Mouse (Mus musculus): ENCODE results near the gene Siglec1.
"Not testable (repeated sequence)": the region's sequence is repeated elsewhere in the genome, so short reads cannot be mapped to it uniquely, and the experiment has no call there.

Gene Siglec1

DNA sequence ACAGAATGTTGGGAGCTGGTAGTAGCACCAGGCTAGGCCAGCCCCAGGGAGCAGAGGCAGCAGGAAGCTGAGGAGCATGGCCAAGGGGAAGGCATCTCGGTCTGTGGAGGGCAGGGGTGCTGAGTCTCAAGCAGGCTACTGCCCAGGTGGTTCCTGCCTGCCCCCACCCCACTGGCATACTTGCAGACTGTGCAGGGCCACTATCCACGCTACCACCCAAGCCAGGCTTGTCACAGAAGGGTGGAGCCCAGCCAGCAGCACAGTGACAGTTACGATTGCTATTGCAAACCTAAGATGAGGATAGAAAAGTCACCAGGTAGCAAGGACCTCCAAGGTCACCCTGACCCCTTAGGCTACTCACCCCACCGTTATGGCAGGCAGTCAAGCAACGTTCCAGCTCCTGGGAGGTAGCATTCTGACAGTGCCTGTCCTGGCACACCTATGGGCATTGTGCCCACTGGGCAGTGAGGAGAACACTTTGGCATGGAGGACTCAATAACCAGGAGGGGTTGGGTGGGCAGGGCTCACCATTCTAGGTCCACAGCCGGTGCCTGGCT lies 33.6 kb downstream of the Siglec1 start:
- no peak for DNase-seq (ENCODE audit: low spot score in 2 of 2)

DNA sequence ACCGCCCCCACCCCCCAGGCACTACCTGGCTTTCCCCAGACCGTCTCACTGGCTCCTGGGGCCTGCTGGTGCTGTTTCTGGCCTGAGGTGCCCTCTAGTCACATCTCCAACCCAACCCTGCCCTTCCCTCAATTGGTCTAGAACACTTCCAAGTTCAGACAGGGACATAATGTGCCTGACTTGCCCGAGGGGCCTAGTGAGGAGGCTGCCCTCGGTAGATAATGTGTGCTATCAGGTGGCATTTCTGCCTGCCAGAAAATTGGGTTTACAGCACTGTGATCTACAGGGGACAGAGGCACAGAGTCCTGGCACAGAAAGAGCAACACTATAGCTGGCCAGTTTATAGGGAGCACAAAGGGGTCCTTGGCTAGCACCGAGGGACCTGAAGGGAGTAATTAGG lies 34.5 kb downstream of the Siglec1 start:
- no peak for DNase-seq (ENCODE audit: low spot score in 2 of 2)

DNA sequence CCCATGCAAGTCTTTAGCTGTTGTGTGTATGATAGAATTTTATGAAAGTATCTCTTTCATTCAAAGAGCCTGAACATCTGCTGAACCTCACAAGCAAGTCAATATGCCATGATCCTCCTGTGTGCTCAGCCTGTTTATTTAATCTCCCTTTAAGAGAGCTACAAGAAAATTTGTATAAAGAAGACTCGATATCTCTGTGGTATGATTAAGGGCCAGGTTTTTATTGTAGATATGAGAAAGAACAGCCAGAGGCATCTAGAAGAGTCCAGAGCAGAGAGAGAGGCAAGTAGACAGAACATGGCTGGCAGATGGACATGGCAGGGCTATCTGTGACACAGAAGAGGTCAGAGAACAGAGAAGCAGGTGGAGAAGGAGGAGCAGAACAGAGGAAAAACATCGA lies 40.5 kb downstream of the Siglec1 start:
- DNase-seq (ENCODE audit: low spot score in 2 of 2) = no peak

DNA sequence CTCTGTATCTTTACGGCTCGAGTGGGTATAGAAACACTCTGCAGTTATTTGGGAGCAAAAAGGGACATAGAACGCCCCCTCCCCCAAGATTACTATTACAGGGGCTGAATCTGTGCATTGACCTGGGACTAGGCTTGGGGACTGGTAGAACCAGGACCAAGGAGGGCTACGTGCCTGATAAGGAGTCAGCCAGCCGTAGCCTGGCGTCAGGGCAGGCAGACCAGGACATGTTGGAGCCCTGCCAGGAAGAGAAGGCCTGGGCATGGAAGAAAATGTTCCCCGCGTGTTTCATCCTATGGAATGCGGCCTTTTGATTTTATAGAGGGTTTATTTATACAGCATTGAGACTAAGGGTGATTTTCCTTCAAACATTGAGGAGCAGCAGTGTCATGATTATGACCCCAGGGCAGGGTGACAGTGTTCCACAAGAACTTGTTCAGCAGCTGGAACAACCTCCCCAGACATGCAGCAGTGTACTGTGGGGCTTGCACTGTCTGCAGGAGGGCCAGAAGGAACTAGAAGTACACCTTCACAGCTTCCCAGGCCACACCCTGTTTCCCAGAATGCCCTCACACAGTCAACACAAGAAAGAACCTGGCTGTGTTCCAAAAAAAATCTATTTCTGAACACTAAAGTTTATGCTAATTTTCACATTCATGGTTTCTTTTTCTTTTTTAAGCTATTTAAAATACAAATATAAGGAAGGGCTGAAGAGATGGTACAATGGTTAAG lies 41.4 kb downstream of the Siglec1 start:
- DNase-seq (ENCODE audit: low spot score in 2 of 2) = no peak

DNA sequence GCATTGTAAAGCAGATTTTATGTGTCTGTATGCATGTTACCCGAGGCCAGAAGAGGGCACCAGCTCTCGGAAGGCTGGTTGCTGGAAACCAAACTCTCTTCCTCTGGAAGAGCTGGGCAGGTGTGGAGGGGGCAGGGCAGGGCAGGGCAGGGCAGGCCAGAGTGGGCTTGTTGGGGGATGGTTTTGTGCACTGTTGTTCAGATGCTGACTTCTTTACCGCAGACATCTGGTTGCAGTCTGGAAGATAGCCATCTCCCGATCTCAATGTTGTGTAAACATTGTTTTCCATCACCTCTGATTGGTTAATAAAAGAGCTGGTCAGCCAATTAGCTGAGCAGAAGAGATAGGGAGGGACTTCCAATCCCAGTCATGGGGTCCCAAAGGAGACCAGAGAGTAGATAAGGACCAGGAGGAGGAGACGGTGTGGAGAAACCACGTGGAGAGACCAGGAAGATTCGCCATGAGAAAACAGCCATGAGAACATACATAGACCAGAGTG lies 42.2 kb downstream of the Siglec1 start:
- no peak for DNase-seq (ENCODE audit: low spot score in 2 of 2)

DNA sequence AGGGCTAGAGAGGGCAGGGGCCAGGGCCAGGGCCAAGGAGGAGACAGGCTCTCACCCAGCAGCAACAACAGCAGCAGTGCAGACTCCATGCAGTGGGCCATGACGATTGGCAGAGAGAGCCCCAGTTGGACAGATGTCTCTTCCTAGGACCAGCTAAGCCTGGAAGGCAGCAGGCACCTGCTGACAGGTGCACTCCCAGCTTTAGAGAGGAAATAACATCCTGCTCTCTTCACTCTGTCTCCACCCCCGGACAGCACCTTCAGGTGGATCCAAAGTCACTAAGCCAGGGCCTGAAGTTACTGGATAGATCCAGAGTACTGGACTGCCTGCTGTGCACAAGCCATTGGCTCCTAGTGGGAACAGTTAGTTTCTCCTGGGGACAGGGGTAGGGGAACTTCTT lies 43.6 kb downstream of the Siglec1 start, which contains the start of gene Gfra4:
Gene Gfra4, minus strand, starts transcription at position 101 of the 400 bp plus-strand sequence.
- no peak for DNase-seq (ENCODE audit: low spot score in 2 of 2)

DNA sequence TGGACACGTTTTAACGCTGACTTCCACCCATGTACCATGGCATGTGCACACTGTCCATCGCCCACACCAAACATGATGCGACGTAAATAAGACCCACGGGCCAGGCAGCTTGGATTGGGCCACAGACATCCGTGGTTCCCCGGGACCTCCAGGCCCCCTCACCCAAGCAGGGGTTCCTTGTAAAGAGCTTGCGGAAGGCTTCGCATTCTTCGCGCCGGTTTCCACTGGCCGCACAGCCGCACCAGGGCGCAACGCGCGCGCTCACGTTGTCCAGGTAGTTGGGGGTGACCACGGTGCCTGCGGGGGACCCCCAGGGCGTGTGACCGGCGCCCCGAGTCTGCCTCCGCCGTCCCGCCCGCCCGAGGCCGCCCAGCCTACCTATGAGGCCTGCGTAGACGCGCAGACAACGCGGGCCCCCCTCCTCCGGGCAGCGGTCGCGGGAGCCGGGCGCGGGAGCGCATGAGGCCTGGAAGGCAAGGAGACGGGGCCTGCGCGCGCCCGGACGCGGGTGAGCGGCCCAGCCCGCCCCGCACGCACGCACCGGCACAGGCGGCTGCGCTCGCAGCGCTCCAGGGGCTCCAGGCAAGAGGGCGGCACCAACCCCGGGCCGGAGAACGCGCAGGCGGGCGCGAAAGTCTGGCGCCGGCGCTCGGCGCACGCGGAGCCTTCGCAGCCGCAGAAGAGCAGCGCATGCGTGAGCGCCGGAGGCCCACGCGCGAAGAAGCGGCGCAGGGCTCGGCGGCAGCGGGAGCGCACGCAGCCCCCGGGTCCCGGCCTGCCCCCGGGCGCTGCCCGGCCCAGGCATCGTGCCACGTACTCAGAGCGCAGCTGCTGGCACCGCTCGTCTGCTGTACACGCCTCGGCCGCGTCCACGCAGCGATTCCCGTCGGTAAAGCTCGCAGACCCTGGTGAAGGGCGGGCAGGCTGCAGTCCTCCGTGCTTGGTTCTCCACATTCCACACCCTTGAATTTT lies 45.4 kb downstream of the Siglec1 start:
- DNase-seq (ENCODE audit: low spot score in 2 of 2) = no peak

DNA sequence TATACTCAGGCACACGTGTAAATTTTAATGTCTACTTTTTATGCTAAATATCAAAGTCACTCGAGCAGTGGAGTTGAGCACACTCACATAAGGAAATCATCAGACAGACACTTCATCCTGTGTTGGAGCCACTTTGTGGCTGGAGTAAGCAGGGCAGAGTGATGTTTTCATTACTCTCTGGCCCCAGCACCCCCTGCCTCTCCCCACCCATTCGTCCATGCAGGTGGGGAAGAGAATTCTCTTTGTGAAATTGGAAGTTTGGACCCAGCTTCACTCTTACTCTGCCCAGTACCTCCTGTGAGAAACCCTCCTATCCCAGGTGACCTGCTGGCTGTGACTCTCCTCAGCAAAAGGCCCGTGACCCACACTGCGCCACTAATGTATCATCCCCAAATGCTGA lies 47.9 kb downstream of the Siglec1 start:
- DNase-seq (ENCODE audit: low spot score in 2 of 2) = no peak

DNA sequence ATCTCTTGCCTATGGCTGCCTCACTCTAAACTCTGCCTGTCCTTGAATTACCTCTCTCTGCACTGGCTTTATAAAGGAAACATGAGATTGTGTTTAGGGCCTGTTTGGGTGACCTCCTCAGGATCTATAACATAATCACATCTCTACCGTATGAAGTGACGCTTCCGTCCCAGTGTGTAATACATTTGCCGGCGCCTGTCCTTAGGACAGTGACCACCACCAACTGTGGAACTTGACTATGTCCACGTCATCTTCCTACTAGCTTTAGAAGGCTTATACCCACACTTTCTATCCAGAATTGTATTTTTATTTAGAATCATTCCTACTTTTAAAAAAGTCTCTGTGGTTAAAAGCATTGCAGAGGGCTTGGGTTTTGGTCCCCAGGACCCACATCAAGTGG lies 48.4 kb downstream of the Siglec1 start:
- no peak for DNase-seq (ENCODE audit: low spot score in 2 of 2)

DNA sequence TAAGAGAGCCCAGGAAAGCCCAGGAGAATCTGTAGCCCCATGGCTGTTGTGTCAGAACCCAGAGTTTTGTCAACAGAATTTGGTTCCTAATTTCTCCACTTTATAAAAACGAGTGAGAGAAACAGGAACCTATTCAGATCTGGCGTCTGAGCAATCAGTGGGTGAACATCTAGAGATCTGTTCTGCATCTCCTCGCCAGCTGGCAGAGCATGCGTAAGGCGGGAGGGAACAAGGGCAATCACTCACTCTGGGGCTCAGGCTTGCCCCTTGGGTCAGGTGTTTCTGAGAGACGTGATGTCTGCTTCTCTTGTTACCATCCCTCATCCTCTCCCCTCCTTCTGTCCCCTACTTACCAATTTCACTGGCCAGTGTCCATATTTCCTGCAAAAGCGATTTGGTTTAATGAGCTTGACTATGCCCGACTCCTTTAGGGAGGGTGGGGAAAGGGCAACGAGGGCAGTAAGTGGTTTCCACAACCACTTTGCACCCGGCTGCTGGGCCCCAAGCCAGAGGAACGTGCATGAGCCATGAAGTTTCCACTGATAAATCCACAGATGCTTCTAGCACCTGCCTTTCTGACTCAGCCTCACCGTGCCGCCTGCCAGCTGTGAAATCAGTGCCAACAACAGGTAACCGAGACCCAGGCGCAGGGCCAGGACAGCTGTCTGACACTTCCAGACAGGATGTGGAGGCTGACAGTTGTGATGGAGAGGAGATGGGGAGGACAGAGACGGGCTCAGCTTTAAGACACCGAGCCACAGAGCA lies 49.2 kb downstream of the Siglec1 start:
- DNase-seq (ENCODE audit: low spot score in 2 of 2) = no peak

DNA sequence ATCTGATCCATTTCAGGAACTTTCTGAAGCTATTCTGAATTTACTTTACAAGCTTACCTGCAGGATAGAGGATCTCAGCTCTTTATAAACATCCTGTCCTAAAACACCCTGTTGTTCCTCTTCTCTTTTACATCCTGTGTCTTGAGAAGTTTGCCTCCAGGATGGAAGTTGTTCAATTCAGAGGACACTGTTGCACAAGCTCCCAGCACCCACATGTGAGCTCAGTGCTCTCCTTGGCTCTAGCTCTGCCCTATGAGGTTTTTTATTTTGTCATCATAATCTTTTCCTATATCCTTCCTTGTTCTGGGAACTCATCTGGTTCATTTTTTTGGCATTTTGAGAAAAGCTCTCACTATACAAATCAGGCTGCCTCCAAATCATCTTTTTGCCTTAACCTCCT lies 49.8 kb downstream of the Siglec1 start:
- DNase-seq (ENCODE audit: low spot score in 2 of 2) = no peak

DNA sequence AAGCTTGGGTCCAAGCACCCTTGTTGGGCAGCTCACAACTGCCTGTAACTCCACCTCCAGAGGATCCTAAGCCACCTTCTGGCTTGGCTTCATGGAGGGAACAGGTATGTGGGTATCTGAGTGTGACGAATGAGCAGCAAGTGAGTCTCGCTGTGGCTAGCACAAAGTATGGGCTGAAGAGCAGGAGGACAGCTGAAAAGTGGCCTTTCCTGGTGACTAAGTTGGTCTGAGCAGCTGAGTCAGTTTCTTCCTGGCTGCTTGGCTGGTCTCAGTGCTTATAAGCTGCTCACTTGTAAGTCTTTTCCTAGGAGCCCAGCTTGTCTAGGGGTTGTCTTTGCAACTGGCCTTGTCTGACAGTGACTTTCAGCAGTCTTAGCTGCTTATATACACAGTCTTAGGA lies 50.2 kb downstream of the Siglec1 start:
- DNase-seq (ENCODE audit: low spot score in 2 of 2) = no peak

DNA sequence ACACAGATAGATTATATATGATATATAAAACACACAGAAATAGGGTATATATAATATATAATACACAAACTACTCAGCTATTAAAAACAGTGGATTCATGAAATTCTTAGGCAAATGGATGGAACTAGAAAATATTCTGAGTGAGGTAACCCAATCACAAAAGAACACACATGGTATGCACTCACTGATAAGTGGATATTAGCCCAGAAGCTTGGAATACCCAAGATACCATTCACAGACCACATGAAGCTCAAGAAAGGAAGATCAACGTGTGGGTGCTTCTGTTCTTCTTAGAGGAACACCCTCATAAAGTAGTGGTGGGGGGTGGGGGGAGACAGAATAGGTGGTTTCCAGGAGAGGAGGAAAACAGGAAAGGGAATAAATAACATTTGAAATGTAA lies 55.2 kb downstream of the Siglec1 start:
- not testable (repeated sequence) for DNase-seq (ENCODE audit: low spot score in 2 of 2)

DNA sequence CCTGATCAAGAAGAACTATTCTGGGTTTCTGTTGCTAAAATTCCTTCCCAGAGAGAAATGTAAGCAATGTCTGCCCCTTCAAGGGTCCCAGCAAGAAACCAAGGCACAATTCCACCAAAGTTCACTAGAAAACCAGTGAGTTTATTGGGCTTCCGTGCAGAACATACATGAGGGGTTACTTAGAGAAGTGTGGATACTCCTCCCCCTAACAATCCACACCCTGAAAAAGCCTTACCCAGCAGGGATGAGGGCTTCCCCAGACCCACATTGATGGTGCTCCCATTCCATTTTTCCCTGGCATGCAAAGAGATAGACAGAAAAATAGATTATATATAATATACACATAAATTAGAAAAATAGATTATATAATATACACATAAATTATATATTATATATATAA lies 55.6 kb downstream of the Siglec1 start:
- no peak for DNase-seq (ENCODE audit: low spot score in 2 of 2)

DNA sequence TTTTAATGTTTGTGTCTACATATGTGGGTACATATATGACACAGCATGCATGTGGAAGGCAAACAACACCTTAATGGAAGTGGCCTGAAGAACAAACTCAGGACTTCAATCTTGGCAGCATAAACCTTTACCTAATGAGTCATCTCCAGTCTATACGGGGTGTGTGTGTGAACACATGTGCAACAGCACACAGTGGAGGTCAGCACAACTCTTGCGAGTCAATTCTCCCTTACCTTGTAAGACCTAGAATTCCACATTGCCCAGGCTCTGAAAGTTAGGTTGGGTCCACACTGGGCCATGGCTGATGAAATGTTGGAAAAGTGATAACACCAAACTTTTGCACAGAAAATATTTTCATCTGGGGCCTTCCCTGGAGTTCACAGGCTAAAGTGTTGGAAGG lies 56.0 kb downstream of the Siglec1 start:
- no peak for DNase-seq (ENCODE audit: low spot score in 2 of 2)

DNA sequence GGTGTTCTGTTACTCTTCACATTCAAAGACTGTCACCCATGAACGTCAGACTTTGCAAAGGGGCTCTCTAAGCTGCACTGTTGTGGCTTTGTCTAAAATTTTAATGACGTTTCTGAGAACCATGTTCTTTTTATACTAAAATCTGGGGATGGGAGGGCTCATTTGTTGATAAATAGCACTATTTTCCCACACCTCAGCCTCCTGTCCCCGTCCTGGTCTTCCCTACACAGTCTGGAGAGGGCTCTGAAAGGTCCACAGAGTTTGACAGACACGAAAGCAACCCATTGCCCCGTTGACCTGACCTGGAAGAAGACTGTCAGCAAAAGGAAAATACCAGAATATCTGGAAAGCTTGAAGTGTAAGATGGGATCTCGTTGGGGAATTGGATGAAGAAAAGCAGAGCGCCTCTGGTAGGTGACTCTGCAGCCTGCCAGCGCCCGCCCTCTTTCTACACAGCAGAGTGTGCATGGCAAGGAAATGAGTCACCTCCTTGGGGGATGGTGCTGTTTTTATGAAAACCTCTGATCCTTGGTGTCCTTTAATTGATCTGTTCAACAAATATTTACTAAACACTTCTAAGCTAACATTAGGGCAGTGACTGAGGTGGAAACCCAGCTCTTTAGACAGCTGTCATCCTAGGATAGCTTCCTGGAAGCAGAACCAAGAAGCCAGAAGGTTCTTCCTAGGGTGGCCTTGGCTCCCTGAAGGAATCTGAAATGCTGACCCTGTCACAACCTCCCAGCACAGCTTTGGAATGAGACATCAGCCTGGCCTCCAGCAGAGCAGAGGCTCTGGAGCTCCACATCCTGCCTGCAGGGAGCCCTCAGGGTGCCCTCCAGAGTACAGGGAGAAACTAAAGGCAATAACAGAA lies 57.3 kb downstream of the Siglec1 start:
- DNase-seq (ENCODE audit: low spot score in 2 of 2) = no peak

DNA sequence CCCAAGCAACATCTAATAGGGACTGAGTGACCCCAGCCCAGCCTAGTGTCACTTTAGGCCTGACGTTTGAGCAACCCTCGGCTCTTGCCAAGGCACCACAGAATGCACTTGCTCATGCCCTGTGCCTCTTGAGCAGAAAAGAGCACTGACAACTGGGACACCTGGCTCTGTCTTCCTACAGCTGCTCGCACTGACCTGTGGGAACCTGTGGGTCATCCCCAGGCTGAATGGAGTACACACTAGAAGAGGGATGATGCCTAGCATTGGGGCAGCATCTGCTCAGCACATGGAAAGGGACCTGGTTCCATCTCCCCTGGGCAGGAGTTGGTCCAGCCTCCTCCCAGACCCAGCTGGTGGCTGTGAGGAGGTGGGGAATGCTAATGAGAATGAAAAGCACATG lies 59.6 kb downstream of the Siglec1 start:
- DNase-seq (ENCODE audit: low spot score in 2 of 2) = no peak

DNA sequence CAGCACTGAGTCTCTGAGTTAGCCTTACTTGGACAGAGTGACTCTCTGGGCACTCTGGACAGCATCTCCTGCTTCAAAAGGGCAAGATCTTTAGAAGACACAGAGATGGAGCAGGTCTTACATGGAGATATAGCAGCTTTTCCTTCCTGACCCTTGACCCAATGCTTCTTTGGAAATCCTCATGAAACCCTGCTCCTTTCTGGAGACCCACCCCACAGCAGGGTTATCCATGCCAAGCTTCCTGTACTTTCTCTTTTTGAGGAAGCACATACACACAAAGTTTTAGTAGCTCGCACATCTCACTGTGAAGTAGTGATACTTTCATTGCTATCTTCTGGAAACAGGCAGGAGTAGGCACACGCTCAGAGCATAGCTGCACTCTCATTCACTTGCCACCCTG lies 61.3 kb downstream of the Siglec1 start:
- no peak for DNase-seq (ENCODE audit: low spot score in 2 of 2)
